Mouse (Mus musculus): ENCODE measurements at regions not wholly inside any gene's neighbourhood (a gene's known extent, or its start where the extent isn't known, plus 50 kb on each side); places are given as distances from the start of the nearest gene placed in this dataset.

GRCm38 (mm10) chr10:111558675-111559340 lies 52.7 kb downstream of the Phlda1 start:
- DNase-seq (ENCODE audit: low spot score in 2 of 2), result no peak

DNA sequence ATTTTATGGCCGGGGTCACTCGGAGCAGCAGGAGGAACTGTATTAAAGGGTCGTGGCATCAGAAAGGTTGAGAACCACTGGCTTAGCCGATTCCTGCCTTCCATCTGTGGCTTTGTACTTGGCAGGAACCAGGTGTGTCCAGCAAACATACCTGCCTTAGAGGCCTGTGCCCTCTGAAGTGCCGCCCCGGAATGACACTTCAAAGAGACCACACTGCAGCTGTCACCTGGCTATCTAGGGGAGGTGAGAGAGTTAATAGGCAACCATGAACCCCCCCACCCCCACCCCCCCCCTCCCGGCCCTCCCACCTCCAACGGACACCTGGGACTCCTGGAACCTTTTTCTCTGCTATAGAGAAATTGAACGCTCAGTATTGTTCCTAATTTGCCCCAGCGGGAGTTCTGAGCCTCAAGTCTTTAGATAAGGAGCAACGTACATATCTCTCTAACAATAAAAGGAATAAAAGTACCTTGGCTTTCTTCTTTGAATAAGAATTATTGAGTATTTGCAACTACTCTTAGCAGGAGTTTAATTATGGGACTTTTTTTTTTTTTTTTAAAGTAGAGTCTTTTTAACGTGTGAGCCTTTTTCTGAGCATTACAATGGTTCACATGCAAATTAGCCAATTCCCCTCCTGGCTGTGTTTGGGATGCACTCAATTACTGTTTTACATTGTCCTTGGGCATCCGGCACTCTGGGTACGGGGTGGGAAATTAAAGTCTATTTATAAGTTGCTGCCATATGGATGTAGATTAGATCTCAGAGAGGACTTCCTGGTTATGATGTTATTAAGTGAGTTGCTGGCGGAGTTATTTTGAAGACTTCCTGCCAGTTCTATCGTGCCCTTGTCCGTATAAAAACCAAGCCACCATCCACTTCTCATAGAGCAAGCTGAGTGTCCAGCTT lies 53.5 kb downstream of the Phlda1 start:
- no peak for DNase-seq (ENCODE audit: low spot score in 2 of 2)

- DNase-seq (ENCODE audit: low spot score in 2 of 2), result no peak
Measured at GRCm38 (mm10) chr10:111562628-111563027, 56.5 kb downstream of the Phlda1 start.

DNA sequence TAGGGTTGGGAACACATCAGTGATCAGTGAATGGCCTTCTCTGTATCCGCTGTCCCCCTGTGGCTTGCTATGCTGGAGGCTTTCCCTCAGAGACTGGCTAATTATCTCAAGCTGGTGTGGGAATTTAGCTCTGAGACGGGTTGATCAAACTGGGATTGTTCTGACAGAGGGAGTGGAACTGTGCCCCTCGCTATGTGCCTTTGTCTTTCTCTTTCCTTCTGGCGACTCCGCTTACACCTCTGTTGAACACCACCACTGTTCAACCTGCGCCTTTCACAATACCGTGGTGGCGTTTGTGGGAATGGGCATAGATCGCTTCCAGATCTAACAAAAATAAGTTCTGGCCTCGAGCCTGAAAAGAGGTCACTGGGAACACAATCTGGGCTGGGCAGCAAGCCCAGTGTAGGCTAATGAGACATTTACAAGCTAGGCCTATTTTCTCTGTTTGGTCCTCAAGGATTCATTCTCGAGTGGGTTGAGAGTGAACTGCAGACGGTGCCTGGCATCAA lies 60.8 kb downstream of the Phlda1 start:
- no peak for DNase-seq (ENCODE audit: low spot score in 2 of 2)

DNA sequence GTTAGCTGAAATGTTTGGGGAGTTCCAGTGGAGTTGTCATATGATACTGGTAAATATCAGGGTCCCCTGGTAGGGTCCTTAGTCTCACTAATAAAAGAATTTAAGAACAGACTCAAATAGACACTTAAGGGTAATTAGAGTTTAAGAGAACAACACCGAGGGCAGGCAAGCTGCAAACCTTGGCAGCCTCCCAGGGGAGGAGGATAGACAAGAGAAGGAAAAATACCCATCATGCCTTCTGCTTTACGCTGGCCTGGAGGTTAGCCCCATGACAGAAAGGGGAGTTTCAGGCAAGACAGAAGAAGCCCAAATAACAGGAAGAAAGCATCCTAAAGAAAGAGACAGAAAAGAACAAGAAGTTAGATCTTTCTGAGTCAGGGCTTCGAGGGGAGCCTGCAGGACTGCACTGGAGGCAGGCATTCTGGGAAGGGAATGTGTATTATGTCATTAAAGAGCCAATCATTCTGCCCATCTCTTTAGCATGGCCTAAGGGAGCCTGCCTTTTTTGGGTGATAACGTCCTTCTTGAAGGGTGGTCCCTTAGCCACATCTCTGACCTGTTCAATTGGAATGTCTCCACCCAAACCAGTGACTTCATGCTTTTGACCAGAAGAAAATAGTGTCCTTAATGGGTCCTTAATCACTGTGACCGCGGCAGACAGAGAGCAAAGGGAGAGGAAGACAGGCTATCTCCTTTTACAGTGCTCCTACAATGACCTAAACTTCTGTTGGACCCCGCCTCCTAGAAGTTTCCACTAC lies 64.6 kb downstream of the Phlda1 start:
- no peak for DNase-seq (ENCODE audit: low spot score in 2 of 2)

DNA sequence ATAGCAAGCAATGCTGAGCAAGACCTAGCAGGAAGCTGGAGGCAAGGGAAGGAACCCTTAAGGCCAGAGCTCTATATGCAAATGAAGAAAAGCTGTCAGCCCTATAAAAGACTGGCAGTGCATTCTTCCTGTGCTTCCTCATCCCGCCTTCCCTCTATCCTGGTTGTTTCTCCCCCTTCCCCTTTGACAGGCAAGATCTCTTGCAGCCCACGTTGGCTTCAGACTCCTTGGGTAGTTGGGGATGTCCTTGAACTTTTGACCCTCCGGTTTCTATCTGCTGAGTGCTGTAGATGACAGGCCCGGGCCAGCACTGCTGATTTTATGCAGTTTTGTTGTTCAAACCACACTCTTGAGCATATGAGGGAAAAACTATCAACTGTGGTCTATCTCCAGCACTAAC lies 68.1 kb downstream of the Phlda1 start:
- no peak for DNase-seq (ENCODE audit: low spot score in 2 of 2)

DNA sequence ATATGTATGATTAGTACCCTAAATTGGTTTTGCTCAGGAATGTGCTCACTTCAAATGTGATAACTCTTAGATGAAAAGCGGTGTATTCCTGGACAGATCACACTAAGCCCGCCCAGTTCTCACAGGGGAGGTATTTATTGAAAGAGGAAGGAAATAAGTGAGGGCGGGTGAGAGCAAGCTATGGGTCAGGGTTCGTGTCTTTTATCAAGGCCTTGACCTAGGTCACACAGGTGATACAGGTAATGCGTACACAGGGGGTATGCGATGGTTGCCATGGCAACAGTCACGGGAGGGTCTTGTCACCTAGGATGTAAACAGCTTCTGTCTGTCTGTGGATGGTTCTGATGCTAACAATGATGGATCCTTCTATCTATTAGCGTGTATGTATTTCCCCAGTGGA lies 68.7 kb downstream of the Phlda1 start:
- DNase-seq (ENCODE audit: low spot score in 2 of 2), result no peak

DNA sequence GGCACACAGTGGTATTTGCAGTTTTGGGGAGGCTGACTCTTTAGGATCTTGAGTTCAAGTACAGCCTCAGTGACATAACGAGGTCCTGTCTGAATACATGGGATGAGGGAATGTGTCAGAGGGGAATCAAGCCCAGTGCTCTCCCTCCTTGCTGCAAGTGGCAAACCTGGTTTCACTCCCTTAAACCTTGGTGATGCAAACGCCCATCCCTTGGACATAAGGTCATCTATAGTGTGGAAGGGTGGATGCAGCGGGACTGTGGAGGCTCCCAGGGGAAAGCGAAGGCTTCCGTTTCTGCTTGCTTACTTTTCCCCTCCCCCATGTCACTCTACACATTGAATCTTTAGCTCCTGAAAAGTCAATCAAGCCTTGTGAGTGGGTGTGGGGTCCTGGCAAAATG lies 69.2 kb downstream of the Phlda1 start:
- no peak for DNase-seq (ENCODE audit: low spot score in 2 of 2)

DNA sequence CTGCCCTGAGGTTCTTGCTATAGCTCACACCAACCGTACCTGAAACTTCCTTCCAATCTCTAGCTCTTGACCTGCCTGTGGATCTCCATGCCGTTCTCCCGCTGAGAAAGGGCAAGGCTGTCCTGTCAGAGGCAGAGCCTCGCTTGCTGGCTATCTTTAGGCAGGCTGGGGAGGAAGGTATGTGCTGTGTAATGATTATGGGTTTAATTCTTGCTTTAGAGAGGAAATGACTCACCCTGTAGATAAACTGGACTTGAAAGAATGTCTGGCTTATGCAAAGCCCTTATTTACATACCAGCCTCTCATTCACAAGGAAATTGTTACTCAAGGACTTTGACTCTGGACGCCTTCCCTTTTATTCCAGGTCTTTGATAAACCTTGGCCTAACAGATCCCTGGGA lies 69.8 kb downstream of the Phlda1 start:
- DNase-seq (ENCODE audit: low spot score in 2 of 2), result no peak

- DNase-seq (ENCODE audit: low spot score in 2 of 2), result no peak
Measured at GRCm38 (mm10) chr10:111576395-111577069, 70.4 kb downstream of the Phlda1 start.

DNA sequence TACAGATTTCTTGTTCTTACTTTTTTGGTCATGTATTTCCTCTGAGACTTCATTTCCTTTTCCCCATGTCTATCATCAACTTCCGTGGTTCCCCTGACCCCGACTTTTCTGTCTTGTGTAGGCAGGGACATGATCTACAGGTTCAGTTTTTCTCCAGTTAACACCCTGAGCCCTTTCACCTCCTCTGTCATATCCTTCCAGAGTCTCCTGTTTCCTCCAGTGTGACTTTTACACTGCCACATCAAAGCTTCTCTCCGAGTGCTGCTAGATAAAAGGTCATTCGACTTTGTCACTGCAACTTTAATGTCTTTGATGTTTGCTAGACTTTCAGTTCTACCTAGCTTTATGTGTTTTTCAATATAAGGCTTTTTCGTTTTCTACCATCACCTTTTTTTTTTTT lies 72.5 kb downstream of the Phlda1 start:
- no peak for DNase-seq (ENCODE audit: low spot score in 2 of 2)

DNA sequence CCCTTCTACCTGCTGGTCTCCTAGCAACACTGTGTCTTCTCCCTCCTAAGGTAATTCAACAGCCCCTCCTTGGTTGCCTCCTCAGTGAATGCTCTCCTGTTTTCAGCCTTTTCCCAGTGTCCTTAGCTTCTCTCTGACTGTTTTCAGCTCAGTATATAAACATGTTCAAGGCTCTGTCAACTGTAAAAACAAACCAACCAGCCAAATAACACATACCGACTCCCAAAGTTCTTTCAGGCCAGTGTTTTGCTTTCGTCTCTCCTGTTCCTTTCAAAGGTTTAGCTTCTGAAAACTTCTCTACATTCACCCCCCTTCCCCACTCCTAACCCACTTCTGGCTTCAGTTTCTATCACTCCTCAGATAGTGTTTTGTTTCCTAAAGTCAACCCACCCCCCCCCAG lies 73.4 kb downstream of the Phlda1 start:
- no peak for DNase-seq (ENCODE audit: low spot score in 2 of 2)

- no peak for DNase-seq (ENCODE audit: low spot score in 2 of 2)
Measured at GRCm38 (mm10) chr10:111580401-111581100, 74.5 kb downstream of the Phlda1 start.

DNA sequence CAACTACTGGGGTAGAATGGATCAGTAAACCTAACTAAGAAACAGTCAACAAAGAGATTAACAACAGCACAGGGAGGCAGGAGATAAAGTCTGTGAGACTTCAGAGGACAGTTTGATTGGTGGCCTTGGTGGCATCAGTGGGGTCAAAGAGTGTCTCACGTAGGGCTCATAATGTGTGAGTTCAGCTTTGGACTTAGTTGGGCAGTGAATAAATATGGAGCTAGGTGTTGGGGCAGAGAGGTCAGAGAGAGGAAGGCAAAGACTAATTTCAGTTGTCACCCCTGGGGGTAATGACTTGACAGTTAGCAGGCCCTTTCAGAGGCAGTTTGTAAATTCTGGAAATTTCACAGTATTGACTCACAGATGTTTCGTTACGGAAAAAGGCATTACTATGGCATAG lies 75.8 kb downstream of the Phlda1 start:
- no peak for DNase-seq (ENCODE audit: low spot score in 2 of 2)

- DNase-seq (ENCODE audit: low spot score in 2 of 2), result no peak
Measured at GRCm38 (mm10) chr10:111582321-111583123, 76.4 kb downstream of the Phlda1 start.

DNA sequence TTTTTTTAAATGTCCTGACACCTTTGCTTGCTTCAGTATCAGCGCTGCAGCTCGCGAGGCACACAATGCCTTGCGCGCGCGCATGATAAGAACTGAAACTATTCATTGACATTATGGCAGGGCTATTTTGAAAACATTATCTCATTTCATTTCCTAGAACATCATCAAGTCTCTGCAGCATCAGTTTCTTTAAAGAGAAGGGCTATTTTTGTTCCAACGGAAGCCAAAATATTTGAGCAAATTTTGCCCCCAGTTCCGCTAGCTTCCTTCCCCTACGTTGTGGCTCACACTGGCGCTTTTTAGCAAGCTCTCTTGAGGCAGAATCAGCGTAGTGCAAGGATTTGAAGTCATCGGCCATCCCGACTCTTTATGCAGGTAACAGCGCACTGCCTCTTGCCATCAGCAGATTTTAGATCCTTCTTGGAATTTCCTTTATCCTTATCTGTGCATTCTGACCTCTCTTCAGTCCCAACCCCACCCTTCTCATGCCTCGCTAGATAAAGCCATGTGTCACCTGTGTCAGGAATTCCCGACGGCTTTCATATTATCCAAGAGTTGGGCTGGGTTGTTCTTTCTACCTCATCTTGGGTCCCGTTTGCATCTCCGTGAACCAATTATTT lies 77.1 kb downstream of the Phlda1 start:
- DNase-seq (ENCODE audit: low spot score in 2 of 2), result no peak

DNA sequence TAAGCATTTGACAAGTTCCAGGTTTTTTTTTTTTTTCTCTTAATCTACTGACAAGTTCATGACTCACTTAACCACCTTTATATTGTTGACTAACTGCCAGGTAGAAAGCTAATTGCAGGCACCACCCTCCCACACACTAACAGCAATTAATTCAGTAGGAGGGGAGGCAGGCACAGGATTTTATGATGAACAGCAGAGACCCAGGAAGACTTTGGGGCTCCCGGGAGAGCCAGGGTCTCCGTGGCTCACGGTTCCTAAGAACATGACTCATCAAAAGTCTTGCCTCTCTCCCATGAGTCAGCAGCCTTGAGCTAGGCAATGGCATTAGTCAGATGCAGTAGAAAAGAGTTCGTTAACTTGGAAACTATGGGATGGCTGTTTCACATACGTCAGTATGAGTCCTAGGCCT lies 77.7 kb downstream of the Phlda1 start:
- DNase-seq (ENCODE audit: low spot score in 2 of 2), result no peak

DNA sequence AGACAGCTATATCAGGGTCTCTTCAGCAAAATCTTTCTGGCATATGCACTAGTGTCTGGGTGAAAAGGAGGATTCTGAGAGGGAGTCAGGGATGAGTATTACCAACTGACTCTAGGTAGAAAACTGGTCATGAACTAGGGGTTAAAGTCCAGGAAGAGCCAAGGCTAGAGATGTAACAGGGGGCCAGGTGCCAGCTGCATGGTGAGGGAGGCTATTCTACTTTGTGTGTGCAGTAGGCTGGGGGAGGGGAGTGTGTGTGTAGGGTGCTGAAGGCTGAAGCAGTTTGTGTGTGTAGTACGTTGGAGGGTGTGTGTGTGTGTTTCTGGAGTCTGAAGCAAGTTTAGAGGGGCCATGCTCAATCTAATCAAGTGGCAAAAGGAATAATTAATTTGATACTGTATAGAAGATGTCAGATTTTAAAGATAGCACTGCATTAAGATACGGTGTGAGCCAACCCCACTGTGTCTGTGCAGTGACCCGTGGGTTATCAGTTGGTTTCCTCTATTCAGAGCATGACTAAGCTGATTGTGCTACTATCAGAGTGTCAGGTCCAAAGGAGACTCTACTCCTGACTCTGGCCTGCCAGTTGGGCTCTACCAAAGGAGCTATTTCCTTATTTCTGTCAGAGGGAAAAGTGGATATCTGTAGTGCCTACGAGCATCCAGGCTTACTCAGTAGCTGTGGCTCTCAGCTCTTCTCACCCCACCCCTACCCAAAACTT lies 82.0 kb downstream of the Phlda1 start:
- DNase-seq (ENCODE audit: low spot score in 2 of 2), result no peak

DNA sequence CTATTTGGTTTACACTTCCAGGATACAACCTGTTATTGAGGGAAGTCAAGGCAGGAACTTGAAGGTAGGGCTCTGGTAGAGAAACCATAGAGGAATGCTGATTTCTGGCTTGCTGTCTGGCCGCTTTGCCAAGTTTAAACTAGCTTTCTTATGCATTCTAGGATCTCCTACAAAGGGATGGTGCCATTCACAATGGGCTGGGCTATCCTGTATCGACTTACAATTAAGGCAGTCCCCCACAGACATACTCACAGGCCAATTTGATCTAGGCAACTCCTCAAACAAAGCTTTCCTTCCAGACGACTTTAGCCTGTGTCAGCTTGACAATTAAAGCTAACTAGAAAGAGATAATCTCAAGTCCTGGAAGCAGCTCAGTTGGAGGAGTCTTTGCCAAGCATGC lies 83.1 kb downstream of the Phlda1 start:
- DNase-seq (ENCODE audit: low spot score in 2 of 2), result no peak
